Mouse (Mus musculus) heart, embryonic 15.5 days (tissue): ENCODE results near the gene Zfp740. TPM values are rescaled to one million over a fixed set of nuclear protein-coding genes. Genes with fewer than 3 reads are reported as not detected.

ENCODE experiments used
- ATAC-seq: fragments of 200-750 bp; cut with Nextera tagmentation; replicated peaks from 2 replicates; pipeline ENCODE4 v1.8.0; 2017; ENCODE audit warnings: low read depth, moderate TSS enrichment; ENCODE audit not compliant: insufficient number of reproducible peaks, insufficient read depth, low FRiP score
- H3K27ac ChIP-seq: fragments of 300-500 bp; sonication (generic); 2 replicates; pipeline ENCODE4 v1.5.1; 2015; ENCODE audit warnings: mild to moderate bottlenecking, inconsistent platforms
- H3K27me3 ChIP-seq: fragments of 300-500 bp; sonication (generic); 2 replicates; pipeline ENCODE4 v1.6.1; 2015; ENCODE audit warnings: inconsistent platforms
- H3K36me3 ChIP-seq: fragments of 300-500 bp; sonication (generic); 2 replicates; pipeline ENCODE4 v1.6.1; 2015; ENCODE audit warnings: mild to moderate bottlenecking, inconsistent platforms
- H3K4me1 ChIP-seq: fragments of 300-500 bp; sonication (generic); replicated peaks from 2 replicates; pipeline ENCODE4 v1.6.1; 2015; ENCODE audit warnings: inconsistent platforms
- H3K4me2 ChIP-seq: fragments of 300-500 bp; sonication (generic); 2 replicates; pipeline ENCODE4 v1.6.1; 2015; ENCODE audit warnings: inconsistent platforms, mild to moderate bottlenecking, moderate library complexity
- H3K4me3 ChIP-seq: fragments of 300-500 bp; sonication (generic); 2 replicates; pipeline ENCODE4 v1.5.1; 2015; ENCODE audit warnings: mild to moderate bottlenecking, inconsistent platforms
- H3K9ac ChIP-seq: fragments of 300-500 bp; sonication (generic); 2 replicates; pipeline ENCODE4 v1.6.1; 2015; ENCODE audit warnings: mild to moderate bottlenecking, inconsistent platforms
- H3K9me3 ChIP-seq: fragments of 300-500 bp; sonication (generic); replicated peaks from 2 replicates; pipeline ENCODE4 v1.6.1; 2016; ENCODE audit warnings: inconsistent platforms
- WGBS: fragments of 180-500 bp; shearing (Covaris S2); methylation state at CpG from one replicate; pipeline ENCODE4 v1.1.7; 2015; ENCODE audit warnings: mixed read lengths; 5-methylcytosine and 5-hydroxymethylcytosine counted together
- polyA plus RNA-seq: library from polyadenylated mRNA; unstranded; fragments of >200 nt; fragmentation: Nextera tagmentation; extraction: Ambion mirVana; gene quantifications from 2 replicates; pipeline ENCODE4 v1.2.1, GENCODE M21; 2015

Zfp740 gene
- polyA plus RNA-seq, 1 experiment from 2014 or later: 25.8 TPM

DNA sequence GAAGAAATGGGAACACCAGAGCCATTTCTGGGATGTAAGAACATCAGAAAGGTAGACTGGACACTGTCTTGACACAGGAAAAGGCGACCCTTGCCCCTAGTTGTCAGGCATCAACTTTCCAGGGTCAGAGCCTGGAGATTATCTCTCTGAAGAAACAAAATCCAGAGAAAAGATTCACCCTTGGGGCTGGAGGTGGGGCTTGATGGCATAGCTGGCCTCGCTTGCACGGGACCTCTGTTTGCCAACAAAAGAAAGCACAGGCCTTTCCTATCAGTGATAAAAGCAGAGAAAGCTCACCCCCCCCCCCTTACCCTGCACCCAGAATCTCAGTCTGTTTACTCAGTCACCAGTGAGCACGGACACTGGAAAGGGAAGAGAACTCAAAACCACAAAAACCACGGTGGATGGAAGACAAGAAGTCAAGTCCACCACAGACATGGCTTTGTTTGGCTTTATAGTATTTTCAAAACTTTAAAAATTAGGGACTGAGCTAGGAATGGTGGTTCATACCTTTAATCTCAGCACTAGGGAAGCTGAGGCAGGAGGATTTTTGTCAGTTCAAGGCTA lies 10.1 kb upstream of the Zfp740 start:
- ATAC-seq: no peak
- Histone ChIP-seq H3K27me3 (no peaks in the 10 kb centered on the region), H3K4me1 (peaks cover 2% of the 10 kb centered on the region; the same call in 1 of the 2 replicates), H3K9me3 (no peaks in the 10 kb centered on the region), H3K36me3 (no peaks in the 10 kb centered on the region), H3K27ac (no peak overlapping the region), H3K4me2 (no peak overlapping the region), H3K4me3 (no peak overlapping the region), H3K9ac (no peak overlapping the region)
- WGBS: 42% methylated on average over 5 of the region's 5 CpGs

DNA sequence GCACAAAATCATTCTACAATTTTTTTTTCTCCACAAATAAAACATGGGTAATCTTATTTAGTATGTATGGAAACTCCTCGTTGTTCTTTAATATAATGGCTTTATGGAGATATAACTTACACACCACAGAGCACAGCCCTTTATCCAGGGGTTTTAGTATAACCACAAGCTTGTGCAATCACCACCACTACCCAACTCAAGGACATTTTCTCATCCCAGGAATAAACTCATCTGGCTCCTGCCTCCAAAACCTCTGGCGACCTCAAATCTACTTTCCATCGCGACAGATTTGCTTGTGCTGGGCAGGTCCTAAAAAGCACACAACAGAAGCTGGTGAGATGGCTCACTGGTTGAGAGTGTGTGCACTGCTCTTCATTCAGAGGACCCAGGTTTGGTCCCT lies 9.4 kb upstream of the Zfp740 start:
- Histone ChIP-seq H3K9ac (no peak overlapping the region), H3K27ac (no peak overlapping the region), H3K9me3 (no peaks in the 10 kb centered on the region), H3K36me3 (no peaks in the 10 kb centered on the region), H3K4me1 (no peaks in the 10 kb centered on the region), H3K27me3 (no peaks in the 10 kb centered on the region), H3K4me3 (no peak overlapping the region), H3K4me2 (no peak overlapping the region)
- WGBS: 84% methylated on average over 4 of the region's 4 CpGs
- ATAC-seq: no peak

DNA sequence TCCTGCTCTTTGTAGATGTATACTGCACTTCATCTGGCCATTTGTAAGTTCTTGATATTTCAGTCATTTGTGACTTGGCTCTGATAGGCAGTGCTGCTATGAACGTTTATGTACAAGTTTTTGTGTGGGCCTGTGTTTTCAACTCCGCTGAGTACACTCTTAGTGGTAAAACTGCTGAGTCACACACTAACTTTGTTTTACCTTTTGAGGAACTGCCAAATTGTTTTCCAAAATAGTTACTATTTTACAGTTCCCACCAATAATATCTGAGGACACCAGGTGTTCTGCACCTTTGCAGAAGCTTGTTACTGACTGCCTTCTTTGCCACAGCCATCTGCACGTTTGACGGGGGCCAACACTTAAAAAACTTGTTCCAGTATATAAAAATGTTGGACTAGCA lies 8.6 kb upstream of the Zfp740 start:
- Histone ChIP-seq H3K4me1 (no peaks in the 10 kb centered on the region), H3K4me2 (no peak overlapping the region), H3K27ac (no peak overlapping the region), H3K9me3 (no peaks in the 10 kb centered on the region), H3K4me3 (no peak overlapping the region), H3K27me3 (no peaks in the 10 kb centered on the region), H3K9ac (no peak overlapping the region), H3K36me3 (no peaks in the 10 kb centered on the region)
- ATAC-seq: no peak
- WGBS: 78% methylated on average over 4 of the region's 4 CpGs

DNA sequence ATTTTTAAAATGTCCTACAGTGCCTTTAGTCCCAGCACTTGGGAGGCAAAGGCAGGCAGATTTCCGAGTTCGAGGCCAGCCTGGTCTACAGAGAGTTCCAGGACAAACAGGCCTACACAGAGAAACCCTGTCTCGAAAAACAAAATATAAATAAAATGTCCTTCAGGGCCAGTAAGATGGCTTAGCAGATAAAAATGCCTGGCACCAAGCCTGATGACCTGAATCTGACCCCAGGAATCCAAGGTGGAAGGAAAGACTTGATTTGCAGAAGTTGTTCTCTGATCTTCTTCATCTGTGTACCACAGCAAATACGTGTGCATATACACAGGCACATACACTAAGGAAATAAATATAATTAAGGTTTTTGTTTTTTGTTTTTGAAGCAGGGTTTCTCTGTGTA lies 7.7 kb upstream of the Zfp740 start:
- ATAC-seq: no peak
- Histone ChIP-seq H3K36me3 (no peaks in the 10 kb centered on the region), H3K4me1 (no peaks in the 10 kb centered on the region), H3K4me2 (no peak overlapping the region), H3K9ac (no peak overlapping the region), H3K27ac (no peak overlapping the region), H3K9me3 (no peaks in the 10 kb centered on the region), H3K27me3 (no peaks in the 10 kb centered on the region), H3K4me3 (no peak overlapping the region)
- WGBS: 66% methylated on average over 4 of the region's 4 CpGs

DNA sequence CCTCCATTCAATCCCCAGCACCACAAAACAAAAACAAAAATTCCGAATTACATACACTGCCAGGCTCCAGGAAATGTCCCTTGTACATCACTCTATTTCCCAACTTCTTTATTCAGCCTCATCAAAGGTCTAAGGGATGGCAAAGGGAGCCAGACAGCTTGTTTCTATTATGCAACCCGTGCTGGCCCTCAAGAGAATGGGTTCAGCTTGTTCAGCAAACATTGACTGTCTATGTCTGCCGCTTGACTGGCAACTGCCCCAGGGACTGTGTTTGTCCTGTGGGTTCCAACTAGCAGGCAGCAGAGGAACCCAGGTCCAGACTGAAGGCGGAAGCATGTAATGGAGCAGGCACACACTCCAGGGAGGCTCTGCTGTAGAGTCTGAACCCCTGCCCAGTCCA lies 4.2 kb upstream of the Zfp740 start:
- Histone ChIP-seq H3K4me3 (no peak overlapping the region), H3K36me3 (no peaks in the 10 kb centered on the region), H3K27ac (no peak overlapping the region), H3K9me3 (no peaks in the 10 kb centered on the region), H3K9ac (no peak overlapping the region), H3K4me2 (no peak overlapping the region), H3K27me3 (no peaks in the 10 kb centered on the region), H3K4me1 (peaks cover 10% of the 10 kb centered on the region)
- 84% methylated on average over 4 of the region's 4 CpGs for WGBS
- no peak for ATAC-seq

- Histone ChIP-seq H3K36me3 (peaks cover 22% of the 10 kb centered on the region), H3K4me3 (peak overlapping the region; percentile 68), H3K27ac (peak overlapping the region; percentile 98), H3K4me1 (peaks cover 31% of the 10 kb centered on the region), H3K27me3 (no peaks in the 10 kb centered on the region), H3K4me2 (peak overlapping the region; percentile 65), H3K9ac (peak overlapping the region; percentile 86), H3K9me3 (no peaks in the 10 kb centered on the region)
- WGBS: under 1% methylated on average over 32 of the region's 72 CpGs
- ATAC-seq: peak; percentile 38
Observed at GRCm38 (mm10) chr15:102203835-102204381, 859 bp downstream of the Zfp740 start.

DNA sequence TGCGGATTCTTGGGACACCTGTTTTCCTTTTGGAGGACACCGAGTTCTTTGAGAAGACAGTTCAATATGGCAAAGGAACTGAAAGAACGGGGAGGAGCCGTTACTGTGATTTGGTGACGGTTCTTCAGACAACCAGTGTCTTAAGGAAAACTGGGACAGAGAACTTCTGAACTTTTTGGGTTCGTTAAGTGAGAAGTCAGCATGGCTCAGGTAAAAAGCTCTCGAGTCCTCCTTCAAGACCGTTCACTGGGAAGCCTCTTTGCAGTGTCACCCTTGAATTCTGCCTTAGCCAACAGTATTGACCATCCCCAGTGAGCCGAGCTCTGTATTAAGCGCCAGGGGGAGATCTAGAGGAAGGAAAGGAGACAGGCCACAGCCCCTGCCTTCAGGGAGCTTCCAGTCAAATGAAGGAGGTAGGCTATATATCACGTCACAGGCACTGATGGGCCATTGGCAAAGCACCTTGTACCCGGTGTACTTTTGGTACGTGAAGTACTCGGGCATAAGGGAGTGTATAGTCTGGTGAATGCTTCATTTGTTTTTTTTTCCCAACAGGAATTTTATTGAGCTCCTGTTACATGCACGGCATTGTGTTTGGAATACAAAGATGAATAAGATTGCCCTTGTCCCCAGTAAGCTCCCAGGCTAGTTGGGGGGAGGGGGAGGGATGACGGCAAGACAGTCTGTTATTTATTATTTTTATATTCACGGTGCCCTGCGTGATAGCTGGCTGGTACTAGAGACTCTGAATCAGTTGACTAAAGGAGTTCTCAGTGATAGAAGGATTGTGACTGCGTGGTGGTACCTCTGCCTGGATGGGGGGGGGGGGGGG lies 1.8 kb downstream of the Zfp740 start, which contains the start of gene Csad:
TSS of gene Csad (minus strand) at position 51 of the 832 bp plus-strand sequence.
- Histone ChIP-seq H3K4me3 (peak within 1 kb of the TSS; percentile 68), H3K4me2 (peak within 1 kb of the TSS; percentile 65), H3K9me3 (no peaks in the 10 kb centered on the region), H3K27ac (peak within 1 kb of the TSS; percentile 98), H3K36me3 (peaks cover 30% of the 10 kb centered on the region), H3K9ac (peak within 1 kb of the TSS; percentile 86), H3K27me3 (no peaks in the 10 kb centered on the region), H3K4me1 (peaks cover 31% of the 10 kb centered on the region)
- no peak for ATAC-seq
- WGBS: 58% methylated on average over 19 of the region's 19 CpGs

DNA sequence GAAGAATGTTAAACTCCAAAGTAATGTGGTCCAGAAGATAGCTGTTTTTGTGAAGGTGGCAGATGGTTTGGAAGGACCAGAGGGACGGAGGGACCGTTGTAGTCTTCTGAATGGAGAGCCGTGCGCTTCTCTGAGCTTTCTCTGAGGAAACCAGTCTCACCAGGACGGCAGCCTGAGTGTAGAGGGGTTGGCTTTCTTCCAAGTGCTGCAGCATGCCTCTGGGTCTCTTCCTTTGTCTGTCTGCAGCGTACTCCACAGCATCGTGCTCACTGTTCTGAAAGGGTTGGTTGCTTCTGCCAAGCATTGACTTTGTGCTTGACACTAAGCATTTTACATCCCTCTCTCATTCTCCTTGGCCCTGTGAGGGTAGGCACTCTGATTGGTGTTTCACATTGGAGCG lies 2.7 kb downstream of the Zfp740 start:
- 0 out of 2 replicates have a peak overlapping the region, but pooled peaks have one; percentile 1 for H3K27ac ChIP-seq
- H3K4me1 ChIP-seq: peaks cover 31% of the 10 kb centered on the region
- no peaks in the 10 kb centered on the region for H3K9me3 ChIP-seq
- ATAC-seq: no peak
- 0 out of 2 replicates have a peak overlapping the region, but pooled peaks have one; percentile 10 for H3K9ac ChIP-seq
- WGBS: 37% methylated on average over 8 of the region's 8 CpGs
- peaks cover 39% of the 10 kb centered on the region for H3K36me3 ChIP-seq
- H3K4me3 ChIP-seq: peak overlapping the region; percentile 68
- H3K4me2 ChIP-seq: peak overlapping the region; percentile 65
- no peaks in the 10 kb centered on the region for H3K27me3 ChIP-seq

DNA sequence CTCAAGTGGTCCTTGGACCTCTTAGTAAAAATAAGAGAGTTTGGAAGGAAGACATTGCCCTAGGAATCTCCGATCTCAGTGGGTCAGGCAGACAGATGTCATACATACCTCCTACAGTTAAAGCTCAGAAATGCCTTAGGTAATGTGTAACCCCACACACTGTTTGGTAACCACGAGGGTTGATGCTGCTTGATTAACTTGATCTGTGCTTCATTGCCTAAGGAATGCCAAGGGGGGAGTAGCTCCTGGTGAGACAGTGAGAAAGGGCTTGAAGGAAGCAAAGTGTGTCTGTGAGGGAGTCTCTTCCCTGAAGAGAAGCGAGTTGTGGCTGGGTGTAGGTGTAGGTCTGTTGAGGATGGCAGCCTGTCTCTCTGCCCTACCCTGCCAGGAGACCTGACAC lies 4.3 kb downstream of the Zfp740 start:
- Histone ChIP-seq H3K4me1 (peaks cover 33% of the 10 kb centered on the region), H3K9ac (no peak overlapping the region), H3K9me3 (no peaks in the 10 kb centered on the region), H3K4me2 (no peak overlapping the region), H3K36me3 (peaks cover 52% of the 10 kb centered on the region), H3K27ac (no peak overlapping the region), H3K27me3 (no peaks in the 10 kb centered on the region), H3K4me3 (no peak overlapping the region)
- 69% methylated on average over 3 of the region's 3 CpGs for WGBS
- ATAC-seq: no peak

DNA sequence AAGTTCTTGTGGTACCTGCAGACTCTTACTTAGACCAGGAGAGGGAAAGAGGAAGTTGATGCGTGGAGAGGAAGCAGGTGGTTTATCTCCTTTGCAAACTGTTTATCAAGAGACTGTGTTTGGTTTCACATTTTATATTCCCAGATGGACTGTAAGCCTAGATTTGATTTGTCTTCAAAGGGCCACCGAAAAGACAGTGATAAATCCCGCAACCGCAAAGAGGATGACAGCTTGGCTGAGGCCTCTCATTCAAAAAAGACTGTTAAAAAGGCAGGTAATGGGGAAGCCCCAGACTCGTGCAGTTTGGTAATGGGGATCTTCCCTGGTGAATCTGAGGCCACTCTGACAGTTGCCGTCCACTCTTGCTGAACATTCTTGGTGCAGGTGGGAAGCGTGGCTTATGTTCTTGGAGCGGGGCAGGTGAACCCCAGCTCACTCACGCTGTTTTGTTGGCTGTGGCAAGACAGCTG lies 5.1 kb downstream of the Zfp740 start:
- Histone ChIP-seq H3K9me3 (no peaks in the 10 kb centered on the region), H3K9ac (no peak overlapping the region), H3K27me3 (no peaks in the 10 kb centered on the region), H3K4me2 (no peak overlapping the region), H3K36me3 (peaks cover 59% of the 10 kb centered on the region), H3K4me1 (peaks cover 27% of the 10 kb centered on the region), H3K4me3 (no peak overlapping the region), H3K27ac (no peak overlapping the region)
- WGBS: 73% methylated on average over 9 of the region's 9 CpGs
- no peak for ATAC-seq

GRCm38 (mm10) chr15:102209114-102209513 lies 6.1 kb downstream of the Zfp740 start:
- WGBS: 90% methylated on average over 8 of the region's 8 CpGs
- H3K4me2 ChIP-seq: no peak overlapping the region
- H3K27ac ChIP-seq: no peak overlapping the region
- peaks cover 69% of the 10 kb centered on the region for H3K36me3 ChIP-seq
- H3K27me3 ChIP-seq: no peaks in the 10 kb centered on the region
- H3K9ac ChIP-seq: no peak overlapping the region
- H3K4me3 ChIP-seq: no peak overlapping the region
- peaks cover 27% of the 10 kb centered on the region for H3K4me1 ChIP-seq
- ATAC-seq: no peak
- H3K9me3 ChIP-seq: no peaks in the 10 kb centered on the region
